Mouse (Mus musculus): ENCODE data around the gene Gnas. TPM values are rescaled to one million over a fixed set of nuclear protein-coding genes. Genes with fewer than 3 reads are reported as not detected.
"Not testable (repeated sequence)": the region's sequence is repeated elsewhere in the genome, so short reads cannot be mapped to it uniquely, and the experiment has no call there.

The Gnas gene
- total RNA-seq, 2 experiments from 2014 or later: 1,724 to 1,906 TPM

DNA sequence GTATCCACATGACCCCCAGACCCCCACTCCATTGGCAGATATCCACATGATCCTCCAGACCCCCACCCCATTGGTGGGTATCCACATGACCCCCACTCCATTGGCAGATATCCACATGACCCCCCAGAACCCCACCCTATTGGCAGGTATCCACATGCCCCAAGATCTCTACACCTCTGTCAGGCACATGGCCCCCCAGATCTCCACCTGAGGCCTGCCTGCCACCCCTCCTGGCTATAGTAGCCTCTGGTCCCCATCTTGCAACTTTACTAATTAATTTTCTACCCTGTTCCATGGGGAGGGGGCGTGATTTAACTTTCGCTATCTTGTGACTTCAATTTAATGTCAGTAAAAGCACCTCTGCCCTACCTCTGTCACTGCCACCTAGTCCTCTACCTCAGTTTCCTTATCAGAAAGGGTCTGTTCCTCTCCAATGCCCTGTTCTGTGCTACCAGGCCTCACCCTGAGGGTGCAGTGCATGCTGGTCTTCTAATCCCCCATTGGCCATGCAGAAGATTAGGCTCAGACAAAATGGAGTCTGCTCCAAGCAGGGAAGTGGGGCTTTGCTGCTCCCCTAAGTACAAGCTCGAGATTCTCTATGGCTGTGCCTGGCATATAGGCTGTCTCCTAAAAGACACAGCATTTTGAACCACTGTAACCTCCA is 56.2 kb downstream of the Gnas start:
- no peak for DNase-seq (ENCODE audit: low spot score in 2 of 2)
- intact Hi-C loops (cut with DNase I): no loop called here

DNA sequence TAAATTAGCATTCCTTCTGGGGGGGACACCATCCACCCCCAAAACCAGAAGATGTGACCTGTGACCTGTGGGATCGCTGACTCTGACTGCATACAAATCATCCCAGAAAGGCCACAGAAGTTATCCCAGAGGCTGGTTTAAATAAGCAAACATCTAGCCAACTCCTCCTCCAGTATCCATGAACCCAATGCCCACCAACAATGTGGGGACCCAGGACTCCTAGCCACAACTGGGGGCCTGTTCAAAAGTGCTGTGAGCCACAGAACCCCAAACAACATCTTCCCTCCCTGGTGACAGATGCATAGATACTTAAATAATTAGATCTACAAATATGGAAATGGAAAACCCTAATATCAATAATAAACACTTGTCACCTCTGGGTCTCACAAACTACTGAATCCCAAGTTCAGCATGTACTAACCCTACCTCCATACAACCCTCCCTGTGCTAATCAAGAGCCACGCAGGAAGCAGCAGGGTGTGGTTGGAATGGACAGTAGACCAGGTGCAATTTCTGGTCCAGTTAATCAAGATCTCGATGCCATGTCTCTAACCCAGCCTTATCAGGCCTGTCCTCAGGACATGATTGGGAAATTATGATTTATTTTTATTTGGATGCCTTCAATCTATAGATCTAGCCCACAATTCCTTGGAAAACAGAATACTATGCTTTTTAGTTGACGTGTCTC is 56.9 kb downstream of the Gnas start:
- no peak for DNase-seq (ENCODE audit: low spot score in 2 of 2)
- intact Hi-C loops (cut with DNase I): no loop called here

- no peak for DNase-seq (ENCODE audit: low spot score in 2 of 2)
- intact Hi-C loops (cut with DNase I): no loop called here
Observed at GRCm38 (mm10) chr2:174342793-174343400, 58.8 kb downstream of the Gnas start.

DNA sequence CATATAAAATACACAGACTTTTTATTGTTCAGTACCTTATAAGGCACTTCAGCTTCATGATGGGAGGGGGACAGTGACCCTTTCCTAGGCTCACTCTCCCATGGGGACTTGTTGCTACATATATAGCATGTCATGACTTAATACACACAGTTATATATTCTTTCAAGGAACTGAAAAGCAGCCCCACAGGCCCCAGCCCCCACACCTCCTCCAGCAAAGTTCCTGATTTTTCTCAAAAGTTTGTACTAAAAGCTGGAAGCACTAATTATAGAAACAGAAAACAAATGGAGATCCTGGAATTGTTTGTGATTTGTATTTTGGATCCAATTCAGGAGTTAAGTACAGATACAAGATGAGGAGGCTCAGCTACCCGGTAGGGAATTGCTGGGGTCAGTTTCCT is 59.4 kb downstream of the Gnas start:
- intact Hi-C loops (cut with DNase I): no loop called here
- no peak for DNase-seq (ENCODE audit: low spot score in 2 of 2)

DNA sequence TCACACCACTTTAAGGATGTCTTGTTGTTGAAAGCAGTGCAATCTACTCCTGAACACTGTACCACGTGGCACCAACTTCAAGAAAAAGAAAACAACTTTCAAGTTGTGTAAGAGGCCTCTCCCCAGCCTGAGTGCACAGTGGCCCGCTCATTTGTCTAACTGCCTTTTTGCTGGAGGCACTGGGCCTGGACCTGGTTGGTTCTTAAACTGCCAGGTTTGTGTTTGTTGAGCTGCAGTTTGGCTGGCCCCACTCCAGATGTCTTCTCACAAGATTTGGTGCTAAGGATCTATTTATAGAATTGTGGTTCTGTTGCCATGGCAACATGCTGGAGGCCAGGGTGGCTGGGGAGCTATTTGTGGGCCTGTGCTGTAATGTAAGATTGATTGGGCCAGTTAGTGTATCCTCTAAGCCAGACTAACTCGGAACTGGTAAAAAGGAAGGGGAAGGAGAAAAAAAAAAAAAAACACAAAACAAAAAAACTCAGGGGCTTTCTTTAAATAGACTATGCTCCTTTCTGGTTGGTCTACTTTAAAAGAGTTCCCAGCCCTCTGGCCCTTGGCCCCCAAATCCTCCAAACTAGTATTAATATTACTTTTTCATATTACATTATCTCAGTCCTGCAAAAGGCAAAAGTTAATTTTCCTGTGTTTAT is 60.0 kb downstream of the Gnas start:
- intact Hi-C loops (cut with DNase I): no loop called here
- DNase-seq (ENCODE audit: low spot score in 2 of 2): peak; percentile 59 to 77

DNA sequence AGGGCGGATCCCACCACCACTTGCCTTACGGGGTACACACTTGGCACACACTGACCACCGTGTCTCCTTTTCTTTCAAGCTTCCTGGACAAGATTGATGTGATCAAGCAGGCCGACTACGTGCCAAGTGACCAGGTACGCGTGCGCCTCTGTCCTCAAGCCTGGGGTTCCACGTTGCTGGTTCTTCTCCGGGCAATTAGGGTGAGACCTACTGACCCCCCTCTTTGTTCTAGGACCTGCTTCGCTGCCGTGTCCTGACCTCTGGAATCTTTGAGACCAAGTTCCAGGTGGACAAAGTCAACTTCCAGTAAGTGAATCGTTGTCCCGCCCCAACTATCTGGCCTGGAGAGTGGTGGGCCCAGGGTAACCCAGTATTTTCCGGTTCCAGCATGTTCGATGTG is 60.9 kb downstream of the Gnas start:
- DNase-seq (ENCODE audit: low spot score in 2 of 2): no peak
- intact Hi-C loops (cut with DNase I): no loop called here

DNA sequence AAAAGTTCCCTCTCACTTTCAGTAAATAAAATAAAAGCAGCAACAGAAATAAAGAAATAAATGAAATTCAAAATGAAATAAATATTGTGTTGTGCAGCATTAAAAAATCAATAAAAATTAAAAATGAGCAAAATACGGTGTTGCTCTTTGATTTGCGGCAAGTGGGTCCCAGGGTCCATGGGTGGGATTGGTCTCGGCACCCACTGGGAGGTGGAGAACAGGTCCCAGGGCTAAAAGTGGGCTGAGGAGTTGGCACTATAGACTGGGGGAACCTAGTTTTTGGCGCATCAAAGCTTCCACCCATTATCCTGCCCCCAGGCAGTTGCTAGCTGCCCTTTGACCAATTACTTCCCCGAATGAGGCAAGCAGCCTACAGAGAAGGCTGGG is 62.5 kb downstream of the Gnas start, which contains the start of gene Gm20721:
Gene Gm20721 (minus strand): TSS at position 101 of the 387 bp plus-strand sequence.
- intact Hi-C loops (cut with DNase I): no loop called here
- no peak for DNase-seq (ENCODE audit: low spot score in 2 of 2)

DNA sequence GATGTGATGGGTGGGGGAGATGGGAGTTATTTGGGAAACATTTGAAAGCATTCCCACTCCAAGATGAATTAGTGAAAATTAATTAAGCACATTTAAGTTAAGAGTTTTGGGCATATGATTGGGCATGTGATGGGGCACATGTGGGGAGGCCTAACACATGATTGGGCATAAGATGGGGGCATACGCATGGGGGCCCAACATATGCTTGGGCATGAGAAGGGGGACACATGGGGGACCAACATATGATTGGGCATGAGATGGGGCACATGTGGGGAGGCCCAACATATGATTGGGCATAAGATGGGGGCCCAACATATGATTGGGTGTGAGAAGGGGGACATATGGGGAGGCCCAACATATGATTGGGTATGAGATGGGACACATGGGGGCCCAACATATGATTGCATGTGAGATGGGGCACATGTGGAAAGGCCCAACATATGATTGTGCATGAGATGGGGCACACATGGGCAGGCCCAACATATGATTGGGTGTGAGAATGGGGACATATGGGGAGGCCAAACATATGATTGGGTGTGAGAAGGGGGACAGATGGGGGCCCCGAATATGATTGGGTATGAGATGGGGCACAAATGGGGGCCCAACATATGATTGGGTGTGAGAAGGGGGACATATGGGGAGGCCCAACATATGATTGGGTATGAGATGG is 63.0 kb downstream of the Gnas start:
- intact Hi-C loops (cut with DNase I); DNase-seq (ENCODE audit: low spot score in 2 of 2): not testable (repeated sequence)

- DNase-seq (ENCODE audit: low spot score in 2 of 2): no peak
- intact Hi-C loops (cut with DNase I): no loop called here
Observed at GRCm38 (mm10) chr2:174358516-174358915, 74.4 kb downstream of the Gnas start.

GRCm38 (mm10) chr2:174359656-174360055 is 75.5 kb downstream of the Gnas start:
- intact Hi-C loops (cut with DNase I): no loop called here
- DNase-seq (ENCODE audit: low spot score in 2 of 2): no peak

DNA sequence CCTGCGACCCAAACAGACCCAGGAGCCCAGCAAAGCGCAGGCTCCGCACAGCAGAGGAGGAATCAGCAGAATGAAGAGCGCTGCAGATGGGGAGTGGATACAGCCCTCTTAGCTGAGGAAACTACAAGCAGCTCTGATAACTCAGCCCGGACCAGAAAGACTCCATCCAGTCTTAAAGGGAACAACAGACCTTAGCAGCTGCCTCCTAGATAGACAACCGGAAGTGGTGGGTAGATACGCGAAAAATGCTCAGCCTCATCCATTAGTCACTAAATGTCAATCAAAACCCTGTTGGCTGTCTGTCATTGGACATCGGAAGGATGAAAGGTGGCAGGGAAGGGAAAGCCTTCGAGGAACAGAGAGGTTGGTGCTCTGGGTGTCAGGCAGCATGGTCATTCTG is 82.5 kb downstream of the Gnas start:
- intact Hi-C loops (cut with DNase I): no loop called here
- DNase-seq (ENCODE audit: low spot score in 2 of 2): no peak

DNA sequence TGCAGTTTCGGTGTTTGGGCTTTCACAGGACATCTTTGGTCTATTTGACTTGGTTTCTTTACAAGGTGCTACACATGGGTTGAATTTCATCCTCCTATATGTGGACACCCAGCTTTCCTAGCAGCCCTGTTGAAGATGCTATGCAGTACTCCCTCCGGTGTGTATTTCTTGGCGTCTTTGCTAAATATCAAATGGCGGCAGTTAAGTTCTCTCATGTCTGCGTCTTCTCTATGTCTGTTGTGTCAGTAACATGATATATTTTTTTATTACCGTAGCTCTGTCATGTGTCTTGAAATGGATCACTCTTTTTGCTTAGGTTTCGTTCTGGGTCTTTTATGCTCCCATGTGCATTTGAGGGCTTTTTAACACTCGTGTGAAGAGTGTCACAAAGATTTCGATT is 96.9 kb downstream of the Gnas start:
- no peak for DNase-seq (ENCODE audit: low spot score in 2 of 2)
- intact Hi-C loops (cut with DNase I): no loop called here

DNA sequence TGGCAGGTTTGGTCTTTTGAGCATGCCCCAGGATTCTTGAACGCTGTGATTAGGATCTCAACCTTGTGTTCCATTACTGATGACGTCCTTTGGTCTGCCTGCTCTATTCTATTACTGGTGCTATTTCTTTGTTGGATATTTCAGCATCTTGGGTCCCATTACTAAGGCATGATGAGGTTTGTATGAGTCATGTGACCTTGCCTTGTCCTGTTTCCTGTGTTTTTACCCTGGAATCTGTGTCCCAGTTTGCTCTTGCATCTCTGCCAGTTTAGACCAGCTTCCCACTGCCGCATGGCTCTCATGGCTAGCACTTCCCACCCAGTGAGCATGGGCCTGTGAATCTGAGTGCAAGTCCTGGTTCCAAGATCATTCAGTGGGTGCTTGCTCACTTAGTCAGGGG is 107.8 kb downstream of the Gnas start:
- no peak for DNase-seq (ENCODE audit: low spot score in 2 of 2)
- intact Hi-C loops (cut with DNase I): no loop called here

- intact Hi-C loops (cut with DNase I): no loop called here
- no peak for DNase-seq (ENCODE audit: low spot score in 2 of 2)
Observed at GRCm38 (mm10) chr2:174392554-174392953, 108.4 kb downstream of the Gnas start.

- intact Hi-C loops (cut with DNase I): no loop called here
- no peak for DNase-seq (ENCODE audit: low spot score in 2 of 2)
Observed at GRCm38 (mm10) chr2:174393383-174393782, 109.3 kb downstream of the Gnas start.

Small RNAs within 50 kb of the gene (microRNA-seq; reads per million reads assigned to microRNA genes)
- gene Gm27591 (not detected), gene Mir296 (546 reads per million, percentile 73 among the genes with 10 or more reads in this experiment), gene Mir298 (5,869 reads per million, percentile 92 among the genes with 10 or more reads in this experiment)

Other genes with a start within 250 kb of the Gnas start
- 10 to 100 TPM; 51.0 to 65.6 TPM for gene Stx16, start 208.0 kb upstream of the Gnas start, total RNA-seq (2021)
- 10 to 100 TPM; 12.1 to 12.4 TPM for gene Npepl1, start 174.0 kb upstream of the Gnas start, total RNA-seq (2021)
- 1 to 10 TPM; 3.0 TPM for gene Gm20721, start 62.4 kb downstream of the Gnas start, total RNA-seq (2021)
- gene Nelfcd, start 131.5 kb downstream of the Gnas start, total RNA-seq (2021): 10 to 100 TPM; 48.9 to 49.0 TPM
- 10 to 100 TPM; 29.9 to 35.9 TPM for gene Ctsz, start 154.7 kb downstream of the Gnas start, total RNA-seq (2021)
- gene Tubb1, start 166.4 kb downstream of the Gnas start, total RNA-seq (2021): under 1 TPM in 1 of 2 experiments, not detected in 1; 0.22 TPM
- gene Atp5e, start 179.8 kb downstream of the Gnas start, total RNA-seq (2021): 100 to 1,000 TPM; 278 to 343 TPM
- gene Prelid3b, start 188.8 kb downstream of the Gnas start, total RNA-seq (2021): 10 to 100 TPM; 48.0 to 50.3 TPM

All from left cerebral cortex, postnatal 36 days (tissue).